Mouse (Mus musculus) neural tube, embryonic 13.5 days (tissue): Measurements from ENCODE around the gene Mettl7a1. TPM values are rescaled to one million over a fixed set of nuclear protein-coding genes. Genes with fewer than 3 reads are reported as not detected.
"Not testable (repeated sequence)": the region's sequence is repeated elsewhere in the genome, so short reads cannot be mapped to it uniquely, and the experiment has no call there.

Experiments used
- ATAC-seq: fragments of 200-750 bp; cut with Nextera tagmentation; 2 replicates; pipeline ENCODE4 v1.8.0; 2017; ENCODE audit warnings: low read depth, mild to moderate bottlenecking, moderate TSS enrichment, moderate library complexity
- H3K27ac ChIP-seq: fragments of 300-500 bp; sonication (generic); replicated peaks from 2 replicates; pipeline ENCODE4 v1.5.1; 2015; ENCODE audit warnings: moderate library complexity, mild to moderate bottlenecking, inconsistent platforms
- H3K27me3 ChIP-seq: fragments of 300-500 bp; sonication (generic); 2 replicates; pipeline ENCODE4 v1.6.1; 2015; ENCODE audit warnings: mild to moderate bottlenecking, inconsistent platforms
- H3K36me3 ChIP-seq: fragments of 300-500 bp; sonication (generic); 2 replicates; pipeline ENCODE4 v1.6.1; 2015; ENCODE audit warnings: mild to moderate bottlenecking, inconsistent platforms
- H3K4me1 ChIP-seq: fragments of 300-500 bp; sonication (generic); replicated peaks from 2 replicates; pipeline ENCODE4 v1.6.1; 2015; ENCODE audit warnings: inconsistent platforms
- H3K4me2 ChIP-seq: fragments of 300-500 bp; sonication (generic); 2 replicates; pipeline ENCODE4 v1.6.1; 2015; ENCODE audit warnings: inconsistent platforms, mild to moderate bottlenecking, moderate library complexity
- H3K4me3 ChIP-seq: fragments of 300-500 bp; sonication (generic); 2 replicates; pipeline ENCODE4 v1.5.1; 2015; ENCODE audit warnings: mild to moderate bottlenecking, inconsistent platforms
- H3K9ac ChIP-seq: fragments of 300-500 bp; sonication (generic); 2 replicates; pipeline ENCODE4 v1.6.1; 2015; ENCODE audit warnings: moderate library complexity, mild to moderate bottlenecking, inconsistent platforms
- H3K9me3 ChIP-seq: fragments of 300-500 bp; sonication (generic); 2 replicates; pipeline ENCODE4 v1.6.1; 2016; ENCODE audit warnings: inconsistent platforms
- WGBS: fragments of 180-500 bp; shearing (Covaris S2); methylation state at CpG from one replicate; pipeline ENCODE4 v1.1.7; 2015; 5-methylcytosine and 5-hydroxymethylcytosine counted together
- polyA plus RNA-seq: library from polyadenylated mRNA; unstranded; fragments of >200 nt; fragmentation: Nextera tagmentation; extraction: Ambion mirVana; gene quantifications from 2 replicates; pipeline ENCODE4 v1.2.1, GENCODE M21; 2015

Gene Mettl7a1
- polyA plus RNA-seq, 1 experiment from 2014 or later = 5.1 TPM

- H3K27me3 ChIP-seq, H3K4me3 ChIP-seq, H3K4me1 ChIP-seq, H3K27ac ChIP-seq, H3K9me3 ChIP-seq, H3K4me2 ChIP-seq, ATAC-seq, H3K36me3 ChIP-seq, H3K9ac ChIP-seq: not testable (repeated sequence)
- 89% methylated on average over 4 of the region's 4 CpGs for WGBS
Measured at GRCm38 (mm10) chr15:100273791-100274308, 30.1 kb upstream of the Mettl7a1 start.

GRCm38 (mm10) chr15:100274790-100275559 is 29.0 kb upstream of the Mettl7a1 start:
- Histone ChIP-seq H3K27me3 (no peaks in the 10 kb centered on the region), H3K9me3 (0 out of 2 replicates have a peak, but pooled peaks cover 3% of the 10 kb centered on the region), H3K4me1 (no peaks in the 10 kb centered on the region), H3K27ac (no peak overlapping the region), H3K9ac (no peak overlapping the region), H3K4me3 (no peak overlapping the region), H3K36me3 (no peaks in the 10 kb centered on the region), H3K4me2 (no peak overlapping the region)
- WGBS = 91% methylated on average over 7 of the region's 7 CpGs
- ATAC-seq = no peak

- Histone ChIP-seq H3K27me3 (no peaks in the 10 kb centered on the region), H3K4me1 (no peaks in the 10 kb centered on the region), H3K4me3 (no peak overlapping the region), H3K4me2 (no peak overlapping the region), H3K36me3 (no peaks in the 10 kb centered on the region), H3K9ac (no peak overlapping the region), H3K9me3 (0 out of 2 replicates have a peak, but pooled peaks cover 3% of the 10 kb centered on the region), H3K27ac (no peak overlapping the region)
- 98% methylated on average over 4 of the region's 4 CpGs for WGBS
- ATAC-seq = no peak
Measured at GRCm38 (mm10) chr15:100276403-100276802, 27.5 kb upstream of the Mettl7a1 start.

- H3K4me1 ChIP-seq = no peaks in the 10 kb centered on the region
- no peak overlapping the region for H3K27ac ChIP-seq
- H3K4me3 ChIP-seq = no peak overlapping the region
- no peak overlapping the region for H3K9ac ChIP-seq
- 92% methylated on average over 3 of the region's 3 CpGs for WGBS
- no peak overlapping the region for H3K4me2 ChIP-seq
- no peaks in the 10 kb centered on the region for H3K27me3 ChIP-seq
- no peaks in the 10 kb centered on the region for H3K36me3 ChIP-seq
- no peak for ATAC-seq
- H3K9me3 ChIP-seq = 0 out of 2 replicates have a peak, but pooled peaks cover 3% of the 10 kb centered on the region
Measured at GRCm38 (mm10) chr15:100277586-100277985, 26.4 kb upstream of the Mettl7a1 start.

- Histone ChIP-seq H3K9me3 (no peaks in the 10 kb centered on the region), H3K9ac (no peak within 1 kb of the TSS), H3K4me1 (no peaks in the 10 kb centered on the region), H3K4me3 (no peak within 1 kb of the TSS), H3K27ac (no peak within 1 kb of the TSS), H3K4me2 (no peak within 1 kb of the TSS), H3K36me3 (no peaks in the 10 kb centered on the region), H3K27me3 (no peaks in the 10 kb centered on the region)
- WGBS = 96% methylated on average over 20 of the region's 20 CpGs
- no peak for ATAC-seq
Measured at GRCm38 (mm10) chr15:100280626-100281025, 23.3 kb upstream of the Mettl7a1 start, which contains the start of gene Tmprss12. Tmprss12 (plus strand) TSS chr15:100280837.

- Histone ChIP-seq H3K36me3 (no peaks in the 10 kb centered on the region), H3K4me1 (no peaks in the 10 kb centered on the region), H3K4me2 (no peak overlapping the region), H3K4me3 (no peak overlapping the region), H3K27ac (no peak overlapping the region), H3K9ac (no peak overlapping the region), H3K27me3 (no peaks in the 10 kb centered on the region), H3K9me3 (no peaks in the 10 kb centered on the region)
- ATAC-seq = no peak
- 92% methylated on average over 6 of the region's 6 CpGs for WGBS
Measured at GRCm38 (mm10) chr15:100288980-100289379, 15.0 kb upstream of the Mettl7a1 start.

- Histone ChIP-seq H3K4me3 (no peak overlapping the region), H3K27ac (no peak overlapping the region), H3K9me3 (no peaks in the 10 kb centered on the region), H3K4me2 (no peak overlapping the region), H3K9ac (no peak overlapping the region), H3K27me3 (no peaks in the 10 kb centered on the region), H3K36me3 (no peaks in the 10 kb centered on the region), H3K4me1 (no peaks in the 10 kb centered on the region)
- no peak for ATAC-seq
- WGBS = 66% methylated on average over 5 of the region's 5 CpGs
Measured at GRCm38 (mm10) chr15:100290858-100291257, 13.1 kb upstream of the Mettl7a1 start.

- no peaks in the 10 kb centered on the region for H3K9me3 ChIP-seq
- ATAC-seq = no peak
Measured at GRCm38 (mm10) chr15:100292326-100292725, 11.6 kb upstream of the Mettl7a1 start.

GRCm38 (mm10) chr15:100297856-100298255 is 6.1 kb upstream of the Mettl7a1 start:
- ATAC-seq = no peak
- H3K9me3 ChIP-seq = no peaks in the 10 kb centered on the region
- H3K4me1 ChIP-seq = no peaks in the 10 kb centered on the region
- H3K27me3 ChIP-seq = no peaks in the 10 kb centered on the region
- 90% methylated on average over 5 of the region's 5 CpGs for WGBS
- H3K36me3 ChIP-seq = no peaks in the 10 kb centered on the region
- no peak overlapping the region for H3K9ac ChIP-seq
- no peak overlapping the region for H3K4me3 ChIP-seq
- H3K27ac ChIP-seq = no peak overlapping the region
- H3K4me2 ChIP-seq = no peak overlapping the region

More at GRCm38 (mm10) chr15:100292326-100292725, 11.6 kb upstream of the Mettl7a1 start:
- Histone ChIP-seq H3K4me1 (no peaks in the 10 kb centered on the region), H3K4me2 (no peak overlapping the region), H3K36me3 (no peaks in the 10 kb centered on the region), H3K27me3 (no peaks in the 10 kb centered on the region), H3K4me3 (no peak overlapping the region), H3K27ac (no peak overlapping the region), H3K9ac (no peak overlapping the region)
- WGBS = 54% methylated on average over 7 of the region's 7 CpGs

- Histone ChIP-seq H3K36me3 (no peaks in the 10 kb centered on the region), H3K9me3 (no peaks in the 10 kb centered on the region), H3K4me1 (peaks cover 13% of the 10 kb centered on the region), H3K27me3 (no peaks in the 10 kb centered on the region), H3K9ac (no peak overlapping the region), H3K4me3 (no peak overlapping the region), H3K27ac (no peak overlapping the region), H3K4me2 (no peak overlapping the region)
- WGBS = 83% methylated on average over 6 of the region's 6 CpGs
- ATAC-seq = no peak
Measured at GRCm38 (mm10) chr15:100300499-100300898, 3.4 kb upstream of the Mettl7a1 start.

- WGBS = 85% methylated on average over 15 of the region's 15 CpGs
- no peak overlapping the region for H3K4me2 ChIP-seq
Measured at GRCm38 (mm10) chr15:100301556-100301955, 2.4 kb upstream of the Mettl7a1 start.

GRCm38 (mm10) chr15:100303428-100304018 is 417 bp upstream of the Mettl7a1 start:
- WGBS = 66% methylated on average over 8 of the region's 8 CpGs
- peak overlapping the region; percentile 88 for H3K27ac ChIP-seq
- 0 out of 2 replicates have a peak overlapping the region, but pooled peaks have one; percentile 81 for H3K9ac ChIP-seq
- H3K9me3 ChIP-seq = no peaks in the 10 kb centered on the region
- H3K4me2 ChIP-seq = peak overlapping the region; percentile 73
- H3K4me1 ChIP-seq = peaks cover 18% of the 10 kb centered on the region
- no peaks in the 10 kb centered on the region for H3K36me3 ChIP-seq
- peak overlapping the region; percentile 52 for H3K4me3 ChIP-seq
- no peaks in the 10 kb centered on the region for H3K27me3 ChIP-seq
- no peak for ATAC-seq

More at GRCm38 (mm10) chr15:100301556-100301955, 2.4 kb upstream of the Mettl7a1 start:
- no peaks in the 10 kb centered on the region for H3K36me3 ChIP-seq
- peaks cover 18% of the 10 kb centered on the region for H3K4me1 ChIP-seq
- H3K4me3 ChIP-seq = no peak overlapping the region
- H3K27me3 ChIP-seq = no peaks in the 10 kb centered on the region
- no peak overlapping the region for H3K9ac ChIP-seq
- no peak for ATAC-seq
- no peaks in the 10 kb centered on the region for H3K9me3 ChIP-seq
- no peak overlapping the region for H3K27ac ChIP-seq
